Mouse (Mus musculus) embryonic facial prominence, embryonic 15.5 days (tissue): ENCODE data around the gene Snrpc. TPM values are rescaled to one million over a fixed set of nuclear protein-coding genes. Genes with fewer than 3 reads are reported as not detected.
A peak's percentile ranks its signal among the peaks of the same experiment; 100 is the strongest.

Experiments used
- ATAC-seq: fragments of 200-750 bp; cut with Nextera tagmentation; 2 replicates; pipeline ENCODE4 v1.8.0; 2017; ENCODE audit warnings: low read depth, moderate TSS enrichment; ENCODE audit not compliant: insufficient number of reproducible peaks, low FRiP score, low TSS enrichment
- H3K27ac ChIP-seq: fragments of 300-500 bp; sonication (generic); replicated peaks from 2 replicates; pipeline ENCODE4 v1.5.1; 2015; ENCODE audit warnings: mild to moderate bottlenecking, inconsistent platforms
- H3K27me3 ChIP-seq: fragments of 300-500 bp; sonication (generic); 2 replicates; pipeline ENCODE4 v1.6.1; 2015; ENCODE audit warnings: inconsistent platforms
- H3K36me3 ChIP-seq: fragments of 300-500 bp; sonication (generic); 2 replicates; pipeline ENCODE4 v1.6.1; 2015; ENCODE audit warnings: mild to moderate bottlenecking, inconsistent platforms
- H3K4me1 ChIP-seq: fragments of 300-500 bp; sonication (generic); 2 replicates; pipeline ENCODE4 v1.6.1; 2015; ENCODE audit warnings: inconsistent platforms
- H3K4me2 ChIP-seq: fragments of 300-500 bp; sonication (generic); replicated peaks from 2 replicates; pipeline ENCODE4 v1.6.1; 2015; ENCODE audit warnings: mild to moderate bottlenecking, inconsistent platforms
- H3K4me3 ChIP-seq: fragments of 300-500 bp; sonication (generic); replicated peaks from 2 replicates; pipeline ENCODE4 v1.5.1; 2015; ENCODE audit warnings: mild to moderate bottlenecking, inconsistent platforms
- H3K9ac ChIP-seq: fragments of 300-500 bp; sonication (generic); 2 replicates; pipeline ENCODE4 v1.6.1; 2015; ENCODE audit warnings: inconsistent platforms
- H3K9me3 ChIP-seq: fragments of 300-500 bp; sonication (generic); replicated peaks from 2 replicates; pipeline ENCODE4 v1.6.1; 2016; ENCODE audit warnings: inconsistent platforms
- WGBS: fragments of 180-500 bp; shearing (Covaris S2); methylation state at CpG from one replicate; pipeline ENCODE4 v1.1.7; 2015; 5-methylcytosine and 5-hydroxymethylcytosine counted together
- polyA plus RNA-seq: library from polyadenylated mRNA; unstranded; fragments of >200 nt; fragmentation: Nextera tagmentation; extraction: Ambion mirVana; gene quantifications from 2 replicates; pipeline ENCODE4 v1.2.1, GENCODE M21; 2015

The Snrpc gene
- polyA plus RNA-seq, 1 experiment from 2014 or later: 285 TPM

DNA sequence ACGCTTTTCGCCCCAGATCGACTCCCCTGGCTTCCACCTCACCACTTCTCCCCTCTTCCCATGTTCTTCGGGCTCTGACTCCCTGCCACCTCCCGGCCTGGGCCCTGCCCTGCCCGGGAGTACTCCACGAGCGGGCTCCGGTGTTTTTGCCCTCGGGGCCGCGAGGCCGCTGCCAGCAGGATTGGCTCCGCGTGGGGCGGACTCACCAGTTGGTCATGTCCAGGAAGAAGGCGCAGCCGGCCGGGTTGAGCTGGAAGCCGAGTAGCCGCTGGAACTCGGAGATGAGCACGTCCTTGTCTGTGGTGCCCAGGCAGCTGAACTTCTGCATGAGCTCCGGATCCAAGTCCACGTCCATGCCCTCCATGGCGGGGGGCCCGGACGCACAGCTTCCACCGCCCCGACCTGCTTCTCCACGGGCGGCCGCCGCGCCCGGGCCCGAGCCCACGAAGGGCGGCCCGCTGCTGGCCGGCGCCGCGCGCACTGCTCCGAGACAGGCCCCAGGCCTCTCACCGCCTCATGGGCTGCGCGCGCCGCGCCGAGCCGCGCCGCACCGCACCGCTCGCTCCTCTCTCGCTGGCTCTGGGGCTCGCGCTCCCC, 17.9 kb upstream of the Snrpc start:
- WGBS: under 1% methylated on average over 39 of the region's 62 CpGs
- peak overlapping the region; percentile 90 for H3K27ac ChIP-seq
- ATAC-seq: peak; percentile 84

DNA sequence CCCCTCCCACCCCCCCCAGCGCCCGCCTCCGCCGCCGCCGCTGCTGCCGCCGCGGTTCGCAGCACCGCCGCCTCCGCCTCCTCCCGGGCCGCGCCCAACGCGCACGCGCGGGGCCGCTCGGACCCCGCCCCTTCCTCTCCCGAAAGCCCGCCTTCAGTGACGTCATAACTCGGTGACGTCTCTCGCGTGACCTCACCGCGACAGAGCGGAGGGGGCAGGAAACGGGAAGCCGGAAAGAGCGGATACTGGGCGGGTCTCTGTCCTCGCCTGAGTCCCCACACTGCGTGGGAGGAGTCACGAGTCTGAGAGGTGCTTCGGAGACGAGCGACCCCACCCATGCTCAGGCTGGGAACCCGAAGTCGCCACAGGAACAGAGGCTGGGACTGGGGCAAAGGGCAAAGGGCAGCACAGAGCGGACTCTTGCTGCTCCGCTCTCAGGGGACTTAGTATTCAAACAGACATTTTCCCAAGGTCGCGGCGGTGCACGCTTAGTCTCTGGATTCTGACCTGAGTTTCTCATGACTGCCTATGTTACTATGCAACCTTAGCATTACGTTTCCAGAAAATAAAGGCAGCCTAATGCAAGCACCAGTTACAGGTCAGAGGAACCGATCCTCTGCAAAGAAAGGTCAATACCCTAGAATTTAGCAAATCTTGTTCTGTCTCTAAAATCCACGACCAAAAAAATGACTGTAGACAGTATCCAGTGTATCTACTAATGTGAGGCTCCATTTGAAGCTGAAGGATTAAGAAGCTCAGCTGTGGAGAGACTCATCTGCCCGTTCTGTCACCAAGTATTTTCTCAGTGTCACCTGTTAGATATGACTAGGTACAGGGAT, 17.2 kb upstream of the Snrpc start, which contains the start of gene D17Wsu92e:
TSS of gene D17Wsu92e (minus strand) at position 81 of the 839 bp plus-strand sequence.
- WGBS: 2% methylated on average over 43 of the region's 56 CpGs
- H3K9me3 ChIP-seq: no peaks in the 10 kb centered on the region
- no peaks in the 10 kb centered on the region for H3K27me3 ChIP-seq
- peaks cover 28% of the 10 kb centered on the region for H3K4me1 ChIP-seq
- peak; percentile 97 for ATAC-seq
- H3K4me3 ChIP-seq: peak within 1 kb of the TSS; percentile 100
- H3K36me3 ChIP-seq: no peaks in the 10 kb centered on the region
- peak within 1 kb of the TSS; percentile 81 for H3K4me2 ChIP-seq
- peak within 1 kb of the TSS; percentile 90 for H3K27ac ChIP-seq
- peak within 1 kb of the TSS; percentile 94 for H3K9ac ChIP-seq

More for the DNA sequence above, 17.9 kb upstream of the Snrpc start:
- H3K4me3 ChIP-seq: peak overlapping the region; percentile 100
- no peaks in the 10 kb centered on the region for H3K36me3 ChIP-seq
- H3K4me1 ChIP-seq: peaks cover 34% of the 10 kb centered on the region
- peak overlapping the region; percentile 94 for H3K9ac ChIP-seq
- H3K4me2 ChIP-seq: peak overlapping the region; percentile 81
- no peaks in the 10 kb centered on the region for H3K27me3 ChIP-seq
- no peaks in the 10 kb centered on the region for H3K9me3 ChIP-seq

DNA sequence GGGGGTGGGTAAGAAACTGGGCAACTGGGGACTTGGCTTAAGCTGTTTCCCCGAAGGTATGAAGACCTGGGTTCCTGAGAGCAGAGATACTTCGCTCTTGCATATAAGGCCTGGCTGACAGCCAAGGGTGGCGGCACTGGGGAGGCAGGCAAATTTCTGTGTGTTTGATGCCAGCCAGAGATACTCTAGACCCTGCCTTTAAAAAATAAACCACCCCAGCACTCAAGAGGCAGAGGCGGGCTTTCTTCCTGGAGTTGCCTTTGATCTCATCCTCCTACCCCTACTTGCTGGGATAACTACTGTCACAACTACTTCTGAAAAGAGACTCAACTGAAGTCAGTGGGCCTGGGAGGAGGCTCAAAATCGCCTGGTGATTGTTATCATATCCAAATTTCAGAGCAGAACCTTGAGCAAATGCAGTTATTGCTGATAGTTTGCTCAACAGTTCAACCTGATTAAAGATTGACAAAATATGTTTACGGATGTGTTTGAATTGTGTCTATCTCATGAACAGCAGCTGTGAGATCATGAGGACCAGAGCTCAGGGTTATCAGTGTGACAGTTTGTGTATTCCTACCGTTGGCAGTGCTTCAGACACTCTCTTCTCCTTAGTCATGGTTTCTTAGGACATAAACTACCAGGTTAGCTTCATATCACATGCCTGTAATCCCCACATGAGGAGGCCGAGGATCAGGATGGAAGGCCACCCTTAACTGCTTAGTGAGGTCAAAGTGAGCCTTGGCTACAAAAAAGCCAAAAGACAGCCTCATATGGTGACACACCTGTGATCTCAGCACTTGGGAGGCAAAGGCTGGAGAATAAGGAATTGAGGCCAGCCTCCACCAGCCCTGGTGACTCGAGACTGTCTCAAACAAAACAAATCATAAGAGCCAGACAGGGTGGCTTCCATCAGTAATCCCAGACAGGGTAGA, 16.3 kb upstream of the Snrpc start:
- no peak for ATAC-seq
- no peak overlapping the region for H3K9ac ChIP-seq
- peak overlapping the region; percentile 89 for H3K27ac ChIP-seq
- WGBS: 51% methylated on average over 9 of the region's 9 CpGs
- no peaks in the 10 kb centered on the region for H3K36me3 ChIP-seq
- peak overlapping the region; percentile 73 for H3K4me2 ChIP-seq
- peaks cover 33% of the 10 kb centered on the region for H3K4me1 ChIP-seq
- H3K4me3 ChIP-seq: peak overlapping the region; percentile 100; the same call in 1 of the 2 replicates
- H3K27me3 ChIP-seq: no peaks in the 10 kb centered on the region
- H3K9me3 ChIP-seq: no peaks in the 10 kb centered on the region

DNA sequence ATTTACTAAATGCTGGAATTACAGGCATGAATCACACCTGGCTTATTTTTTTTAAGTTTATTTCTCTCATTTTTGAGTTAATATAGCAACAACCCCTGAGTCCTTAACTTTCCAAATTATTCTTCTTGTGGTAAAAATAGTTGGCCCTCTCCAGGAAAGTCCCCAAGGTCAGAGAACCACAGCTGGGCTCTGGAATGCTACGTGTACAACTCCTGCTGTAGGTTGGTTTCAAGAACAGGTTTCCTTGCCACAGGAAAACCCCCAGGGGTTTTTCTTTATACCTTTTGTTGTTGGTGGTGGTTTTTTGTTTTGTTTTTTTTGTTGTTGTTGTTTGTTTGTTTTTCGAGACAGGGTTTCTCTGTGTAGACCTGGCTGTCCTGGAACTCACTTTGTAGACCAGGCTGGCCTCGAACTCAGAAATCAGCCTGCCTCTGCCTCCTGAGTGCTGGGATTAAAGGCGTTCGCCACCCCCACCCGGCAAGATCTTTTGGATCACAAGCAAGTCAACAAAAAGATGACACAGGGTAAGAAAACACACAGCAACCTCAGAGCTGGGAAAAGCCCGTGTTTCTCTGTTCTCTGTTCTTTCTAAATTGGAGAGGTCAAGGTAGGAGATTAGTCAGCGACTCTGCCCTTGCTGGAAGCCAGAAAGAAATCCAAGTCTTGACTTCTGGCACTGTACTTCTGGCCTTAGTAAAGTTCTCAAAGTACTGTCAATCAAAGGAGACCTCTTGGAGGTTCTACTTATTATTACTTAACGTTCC, 14.6 kb upstream of the Snrpc start:
- ATAC-seq: no peak
- Histone ChIP-seq H3K27ac (no peak overlapping the region), H3K27me3 (no peaks in the 10 kb centered on the region), H3K36me3 (no peaks in the 10 kb centered on the region), H3K9ac (no peak overlapping the region), H3K4me2 (no peak overlapping the region), H3K4me1 (peaks cover 30% of the 10 kb centered on the region), H3K9me3 (no peaks in the 10 kb centered on the region), H3K4me3 (no peak overlapping the region)
- 73% methylated on average over 9 of the region's 9 CpGs for WGBS

- Histone ChIP-seq H3K27me3 (no peaks in the 10 kb centered on the region), H3K27ac (no peak overlapping the region), H3K36me3 (no peaks in the 10 kb centered on the region), H3K4me1 (peaks cover 18% of the 10 kb centered on the region), H3K4me3 (no peak overlapping the region), H3K9me3 (no peaks in the 10 kb centered on the region), H3K9ac (no peak overlapping the region), H3K4me2 (no peak overlapping the region)
- no peak for ATAC-seq
- WGBS: 40% methylated on average over 1 of the region's 1 CpGs
Observed at GRCm38 (mm10) chr17:27824941-27825340, 13.0 kb upstream of the Snrpc start.

DNA sequence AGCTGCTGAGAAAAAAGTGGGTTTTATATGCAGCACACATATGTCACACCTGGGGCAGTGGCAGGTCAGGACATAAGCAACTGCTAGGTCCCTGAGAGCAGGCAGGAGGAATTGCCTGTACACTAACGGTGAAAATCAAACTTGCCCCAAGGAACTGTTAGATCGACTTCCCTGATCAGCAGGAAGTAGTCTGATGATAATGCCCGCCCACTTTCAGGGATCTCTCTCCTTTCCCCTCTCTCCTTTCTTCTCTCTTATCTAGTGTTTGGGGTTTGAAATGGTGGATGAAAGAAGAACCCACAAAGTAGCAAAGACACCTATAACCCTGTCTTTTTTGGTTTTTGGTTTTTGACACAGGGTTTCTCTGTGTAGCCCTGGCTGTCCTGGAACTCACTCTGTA, 12.4 kb upstream of the Snrpc start:
- WGBS: 36% methylated on average over 3 of the region's 3 CpGs
- no peak overlapping the region for H3K27ac ChIP-seq

GRCm38 (mm10) chr17:27825984-27826905, 11.7 kb upstream of the Snrpc start:
- Histone ChIP-seq H3K36me3 (no peaks in the 10 kb centered on the region), H3K4me1 (peaks cover 13% of the 10 kb centered on the region), H3K9me3 (no peaks in the 10 kb centered on the region), H3K9ac (no peak overlapping the region), H3K4me3 (peak overlapping the region; percentile 43), H3K27ac (peak overlapping the region; percentile 78; the same call in 1 of the 2 replicates), H3K27me3 (no peaks in the 10 kb centered on the region), H3K4me2 (peak overlapping the region; percentile 57)
- whole genome bisulfite sequencing: 2% methylated on average over 22 of the region's 22 CpGs
- ATAC-seq: peak; percentile 79

More for the DNA sequence above, 12.4 kb upstream of the Snrpc start:
- H3K9ac ChIP-seq: no peak overlapping the region
- H3K4me3 ChIP-seq: peak overlapping the region; percentile 43; the same call in 1 of the 2 replicates
- H3K36me3 ChIP-seq: no peaks in the 10 kb centered on the region
- H3K27me3 ChIP-seq: no peaks in the 10 kb centered on the region
- H3K4me1 ChIP-seq: peaks cover 18% of the 10 kb centered on the region
- H3K4me2 ChIP-seq: peak overlapping the region; percentile 57
- no peak for ATAC-seq
- H3K9me3 ChIP-seq: no peaks in the 10 kb centered on the region

DNA sequence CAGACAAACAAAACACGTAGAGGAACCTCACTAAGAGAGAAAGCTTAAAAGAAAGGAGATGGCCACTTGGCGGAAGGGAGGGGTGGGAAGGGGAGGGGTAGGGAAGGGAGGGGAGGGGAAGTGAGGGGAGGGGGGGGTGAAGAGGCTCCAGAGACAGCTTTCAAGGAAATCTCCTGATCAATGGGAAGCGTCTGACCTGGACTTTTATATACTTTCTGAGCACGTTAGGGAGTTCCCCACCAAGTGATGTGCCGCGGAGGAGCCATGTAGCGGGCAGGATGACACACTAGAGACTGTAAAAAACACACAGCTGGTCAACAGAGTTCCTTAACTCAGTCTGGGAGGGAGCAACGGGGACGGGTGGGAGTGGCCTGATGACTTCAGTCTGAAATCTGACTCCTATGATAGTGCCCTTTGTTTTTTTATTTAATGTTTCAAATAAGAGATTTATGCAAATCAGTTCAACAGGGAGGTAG, 11.0 kb upstream of the Snrpc start:
- Histone ChIP-seq H3K27ac (peak overlapping the region; percentile 78; the same call in 1 of the 2 replicates), H3K9ac (no peak overlapping the region), H3K9me3 (no peaks in the 10 kb centered on the region), H3K4me3 (peak overlapping the region; percentile 43), H3K27me3 (no peaks in the 10 kb centered on the region), H3K36me3 (no peaks in the 10 kb centered on the region), H3K4me2 (peak overlapping the region; percentile 57), H3K4me1 (peaks cover 9% of the 10 kb centered on the region)
- ATAC-seq: 0 out of 2 replicates have a peak, but pooled peaks have one; percentile 22
- 3% methylated on average over 8 of the region's 9 CpGs for WGBS

DNA sequence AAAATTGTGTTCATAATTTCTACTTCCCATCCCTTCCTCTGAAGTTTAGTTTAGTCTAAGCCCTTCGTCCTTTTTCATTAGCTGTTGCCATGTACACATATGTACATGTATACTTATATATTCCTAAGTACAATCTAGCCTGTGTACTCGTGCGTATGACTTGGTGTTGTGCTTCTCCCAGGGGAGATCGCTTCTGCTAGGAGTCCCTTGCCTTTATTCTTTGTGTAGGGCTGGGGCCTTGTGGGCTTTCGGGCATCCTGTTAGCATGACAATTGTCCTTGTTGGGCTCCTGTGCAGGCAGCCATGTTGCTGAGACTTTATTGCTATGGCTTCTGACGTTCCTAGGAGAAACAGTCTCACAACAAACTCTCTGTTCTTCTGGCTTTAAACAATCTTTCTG, 10.4 kb upstream of the Snrpc start:
- H3K4me1 ChIP-seq: peaks cover 9% of the 10 kb centered on the region
- no peak overlapping the region for H3K9ac ChIP-seq
- ATAC-seq: no peak
- peak overlapping the region; percentile 19; the same call in 1 of the 2 replicates for H3K4me2 ChIP-seq
- H3K4me3 ChIP-seq: no peak overlapping the region
- H3K36me3 ChIP-seq: no peaks in the 10 kb centered on the region
- no peaks in the 10 kb centered on the region for H3K9me3 ChIP-seq
- H3K27me3 ChIP-seq: no peaks in the 10 kb centered on the region
- H3K27ac ChIP-seq: no peak overlapping the region
- 25% methylated on average over 6 of the region's 6 CpGs for WGBS
